Mouse (Mus musculus): Measurements from ENCODE around the gene Gm13723. TPM values are rescaled to one million over a fixed set of nuclear protein-coding genes. Genes with fewer than 3 reads are reported as not detected.

The Gm13723 gene
- not detected in 2 replicates for polyA plus RNA-seq (2012; rRNA removed)

GRCm38 (mm10) chr2:86874702-86875101, at the start of gene Gm13723:
Gm13723 (minus strand) TSS chr2:86874802.

GRCm38 (mm10) chr2:86892116-86892515, 17.5 kb upstream of the Gm13723 start, which contains the start of gene Olfr1097:
Olfr1097 (minus strand) TSS chr2:86892216.

GRCm38 (mm10) chr2:86851596-86851995, 23.0 kb downstream of the Gm13723 start, which contains the start of gene Olfr1095:
Olfr1095 (minus strand) TSS chr2:86851696.

GRCm38 (mm10) chr2:86824363-86824762, 50.2 kb downstream of the Gm13723 start, which contains the start of gene Olfr1094:
Olfr1094 (plus strand) TSS chr2:86824663.

Other genes starting within 250 kb of the Gm13723 start
- gene Olfr1084, start 235.1 kb downstream of the Gm13723 start, polyA plus RNA-seq (2012; rRNA removed), result not detected in 2 replicates
- gene Olfr1085, start 212.8 kb downstream of the Gm13723 start, polyA plus RNA-seq (2012; rRNA removed), result not detected in 2 replicates
- gene Olfr1086, start 194.7 kb downstream of the Gm13723 start, polyA plus RNA-seq (2012; rRNA removed), result not detected in 2 replicates
- gene Olfr1087, start 176.4 kb downstream of the Gm13723 start, polyA plus RNA-seq (2012; rRNA removed), result not detected in 2 replicates
- not detected in 2 replicates for gene Olfr1089, start 141.1 kb downstream of the Gm13723 start, polyA plus RNA-seq (2012; rRNA removed)
- not detected in 2 replicates for gene Olfr1090, start 115.8 kb downstream of the Gm13723 start, polyA plus RNA-seq (2012; rRNA removed)
- not detected in 2 replicates for gene Olfr1093, start 92.3 kb downstream of the Gm13723 start, polyA plus RNA-seq (2012; rRNA removed)
- not detected in 2 replicates for gene Olfr141, start 64.8 kb downstream of the Gm13723 start, polyA plus RNA-seq (2012; rRNA removed)
- gene Olfr1094, start 50.1 kb downstream of the Gm13723 start, polyA plus RNA-seq (2012; rRNA removed), result not detected in 2 replicates
- gene Olfr1095, start 23.1 kb downstream of the Gm13723 start, polyA plus RNA-seq (2012; rRNA removed), result not detected in 2 replicates
- gene Olfr1097, start 17.4 kb upstream of the Gm13723 start, polyA plus RNA-seq (2012; rRNA removed), result not detected in 2 replicates
- gene Olfr1098, start 49.7 kb upstream of the Gm13723 start, polyA plus RNA-seq (2012; rRNA removed), result not detected in 2 replicates
- not detected in 2 replicates for gene Olfr1099, start 85.9 kb upstream of the Gm13723 start, polyA plus RNA-seq (2012; rRNA removed)
- not detected in 2 replicates for gene Olfr1100, start 105.2 kb upstream of the Gm13723 start, polyA plus RNA-seq (2012; rRNA removed)
- gene Olfr1101, start 116.4 kb upstream of the Gm13723 start, polyA plus RNA-seq (2012; rRNA removed), result not detected in 2 replicates
- gene Olfr1102, start 123.6 kb upstream of the Gm13723 start, polyA plus RNA-seq (2012; rRNA removed), result not detected in 2 replicates
- not detected in 2 replicates for gene Olfr1104, start 152.3 kb upstream of the Gm13723 start, polyA plus RNA-seq (2012; rRNA removed)
- gene Olfr1105, start 161.7 kb upstream of the Gm13723 start, polyA plus RNA-seq (2012; rRNA removed), result not detected in 2 replicates
- not detected in 2 replicates for gene Olfr1106, start 177.5 kb upstream of the Gm13723 start, polyA plus RNA-seq (2012; rRNA removed)
- not detected in 2 replicates for gene Olfr1107, start 201.0 kb upstream of the Gm13723 start, polyA plus RNA-seq (2012; rRNA removed)
- gene Olfr1109, start 221.2 kb upstream of the Gm13723 start, polyA plus RNA-seq (2012; rRNA removed), result not detected in 2 replicates
- gene Olfr259, start 239.8 kb upstream of the Gm13723 start, polyA plus RNA-seq (2012; rRNA removed), result not detected in 2 replicates